16 mouse cellular contexts compared by ENCODE assay signal in genomic region chr10:28395610-28396519, GRCm38 (mm10).
DNase-seq lines count a peak whose midpoint lies in the region; ATAC-seq and TF ChIP-seq lines count a peak whose summit lies in the region.
"Had no signal": no experiment of that assay in that cellular context is flagged by ENCODE, and none has a peak within 500 bp of the region (broad histone marks: within the 10 kb centered on the region; RNA-seq: fewer than 3 reads in every experiment).

No protein-coding gene starts in this region.

- no peak overlapping the region for H3K9ac ChIP-seq in forebrain, embryonic 15.5 days (replicated peaks)
- H3K9ac ChIP-seq in forebrain, embryonic 12.5 days: no peak overlapping the region
- H3K9ac ChIP-seq: embryonic facial prominence, embryonic 13.5 days; heart, embryonic 15.5 days; hindbrain, embryonic 13.5 days; limb, embryonic 13.5 days; midbrain, embryonic 15.5 days; neural tube, embryonic 12.5 days had no signal

- intact Hi-C loops in left cerebral cortex, adult 2 months (cut with DNase I): no loop called here

- H3K4me2 ChIP-seq in forebrain, embryonic 15.5 days (replicated peaks): no peak overlapping the region
- no peak overlapping the region for H3K4me2 ChIP-seq in forebrain, embryonic 12.5 days
- H3K4me2 ChIP-seq: embryonic facial prominence, embryonic 13.5 days; heart, embryonic 15.5 days; hindbrain, embryonic 13.5 days; limb, embryonic 13.5 days; midbrain, embryonic 15.5 days; neural tube, embryonic 12.5 days had no signal

- H3K9me3 ChIP-seq in forebrain, embryonic 15.5 days: no peaks in the 10 kb centered on the region
- no peaks in the 10 kb centered on the region for H3K9me3 ChIP-seq in forebrain, embryonic 12.5 days
- H3K9me3 ChIP-seq: embryonic facial prominence, embryonic 13.5 days; heart, embryonic 15.5 days; hindbrain, embryonic 13.5 days; limb, embryonic 13.5 days; midbrain, embryonic 15.5 days; neural tube, embryonic 12.5 days had no signal

- TF ChIP-seq CTCF in left cerebral cortex, adult 2 months (IDR thresholded peaks at IDR 0.05): no peak

- no peaks in the 10 kb centered on the region for H3K36me3 ChIP-seq in forebrain, embryonic 15.5 days
- H3K36me3 ChIP-seq in forebrain, embryonic 12.5 days (replicated peaks): no peaks in the 10 kb centered on the region
- H3K36me3 ChIP-seq: embryonic facial prominence, embryonic 13.5 days; hindbrain, embryonic 13.5 days; limb, embryonic 13.5 days; midbrain, embryonic 15.5 days; neural tube, embryonic 12.5 days had no signal

- ATAC-seq in forebrain, embryonic 15.5 days (replicated peaks): peak; percentile 49; the same call in 1 of the 2 replicates
- ATAC-seq in forebrain, embryonic 12.5 days (ENCODE audit: low FRiP score): no peak
- ATAC-seq: midbrain, embryonic 15.5 days had no signal

- peaks cover 9% of the 10 kb centered on the region for H3K4me1 ChIP-seq in forebrain, embryonic 15.5 days
- H3K4me1 ChIP-seq in forebrain, embryonic 12.5 days: no peaks in the 10 kb centered on the region
- H3K4me1 ChIP-seq: hindbrain, embryonic 13.5 days; midbrain, embryonic 15.5 days; neural tube, embryonic 12.5 days had no signal

- H3K27ac ChIP-seq in forebrain, embryonic 15.5 days (replicated peaks): 0 out of 2 replicates have a peak overlapping the region, but pooled peaks have one; percentile 28
- no peak overlapping the region for H3K27ac ChIP-seq in forebrain, embryonic 12.5 days
- H3K27ac ChIP-seq in left cerebral cortex, adult 2 months: peak overlapping the region; percentile 3; the same call in 1 of the 2 replicates
- H3K27ac ChIP-seq: embryonic facial prominence, embryonic 13.5 days; heart, embryonic 15.5 days; hindbrain, embryonic 13.5 days; limb, embryonic 13.5 days; midbrain, embryonic 15.5 days; neural tube, embryonic 12.5 days had no signal

- H3K27me3 ChIP-seq in forebrain, embryonic 15.5 days: no peaks in the 10 kb centered on the region
- H3K27me3 ChIP-seq in forebrain, embryonic 12.5 days: no peaks in the 10 kb centered on the region
- H3K27me3 ChIP-seq: embryonic facial prominence, embryonic 13.5 days; heart, embryonic 15.5 days; hindbrain, embryonic 13.5 days; limb, embryonic 13.5 days; midbrain, embryonic 15.5 days; neural tube, embryonic 12.5 days had no signal

- WGBS in forebrain, embryonic 15.5 days: 82% methylated on average over 2 of the region's 2 CpGs
- 79% methylated on average over 2 of the region's 2 CpGs for WGBS in forebrain, embryonic 12.5 days

- DNase-seq in left cerebral cortex, adult 2 months (ENCODE audit: extremely low spot score in 1 of 2, low spot score in 2 of 2): no peak
- no peak for DNase-seq in left cerebral cortex, adult 8-10 months (ENCODE audit: low spot score in 2 of 2)
- DNase-seq in fibroblast of lung, adult 2 months (ENCODE audit: low read depth): peak; percentile 21
- DNase-seq in lung, postnatal 36 days: peak; percentile 44
- no peak for DNase-seq in ovary, postnatal 10 days (ENCODE audit: low spot score)
- no peak for DNase-seq in yolk sac, embryonic 10.5 days (ENCODE audit: low spot score)
- DNase-seq: adrenal gland, postnatal 10 days; spleen, adult 18-20 months had no signal

- no peak overlapping the region for H3K4me3 ChIP-seq in forebrain, embryonic 15.5 days
- no peak overlapping the region for H3K4me3 ChIP-seq in forebrain, embryonic 12.5 days (replicated peaks)
- H3K4me3 ChIP-seq in left cerebral cortex, adult 2 months: no peak overlapping the region
- H3K4me3 ChIP-seq: embryonic facial prominence, embryonic 13.5 days; heart, embryonic 15.5 days; hindbrain, embryonic 13.5 days; limb, embryonic 13.5 days; midbrain, embryonic 15.5 days; neural tube, embryonic 12.5 days had no signal

Comparison
In these comparisons a context has a peak if more than half of its experiments do, and no peak if none do; other contexts are left out.
1. DNase-seq: peak in fibroblast of lung, adult 2 months (single experiment) and lung, postnatal 36 days (single experiment); none in left cerebral cortex, adult 2 months (0 of 2), left cerebral cortex, adult 8-10 months (0 of 2), ovary, postnatal 10 days (single experiment) and yolk sac, embryonic 10.5 days (single experiment).